Comparison of ENCODE assay signal across 20 mouse cellular contexts in genomic region chr9:108044751-108045492, GRCm38 (mm10). TPM values are rescaled to one million over a fixed set of nuclear protein-coding genes. Genes with fewer than 3 reads are reported as not detected.
DNase-seq lines count a peak whose midpoint lies in the region; ATAC-seq and TF ChIP-seq lines count a peak whose summit lies in the region.
"Had no signal": no experiment of that assay in that cellular context is flagged by ENCODE, and none has a peak within 500 bp of the region (broad histone marks: within the 10 kb centered on the region; RNA-seq: fewer than 3 reads in every experiment).

No protein-coding gene starts in this region.

- DNase-seq in heart, adult 2 months, result peak in 1 of 2 experiments; percentile 15
- DNase-seq in heart, postnatal 4 days, result no peak
- no peak for DNase-seq in liver, embryonic 14.5 days (ENCODE audit: low read depth in 3 of 3, low spot score in 3 of 3)
- DNase-seq in ZHBTc4 (ENCODE audit: low read depth, low spot score), result peak; percentile 46
- DNase-seq in testis, postnatal 14 days (ENCODE audit: low spot score), result no peak
- DNase-seq: adrenal gland, adult 8-10 months; cerebellum, postnatal 25 days; heart, postnatal 36 days; kidney, postnatal 4 days; retina, postnatal 1 day; spleen, adult 18-20 months; thymus, postnatal 4 days had no signal

- peaks cover 3% of the 10 kb centered on the region for H3K4me1 ChIP-seq in heart, adult 2 months (ENCODE audit: control insufficient read depth, insufficient read depth, low read length)
- H3K4me1 ChIP-seq in liver, embryonic 14.5 days (replicated peaks; ENCODE audit: control insufficient read depth in 2 of 2, insufficient read depth in 2 of 2, low read length in 1 of 2), result peaks cover 18 to 25% of the 10 kb centered on the region in 2 experiments
- H3K4me1 ChIP-seq in liver, embryonic 12.5 days, result peaks cover 38% of the 10 kb centered on the region
- H3K4me1 ChIP-seq in E14TG2a.4 (replicated peaks; ENCODE audit: low read depth, low read length), result peaks cover 47% of the 10 kb centered on the region

- no peaks in the 10 kb centered on the region for H3K27me3 ChIP-seq in heart, adult 2 months (ENCODE audit: control insufficient read depth, insufficient read depth, low read length)
- H3K27me3 ChIP-seq in liver, embryonic 14.5 days (ENCODE audit: control insufficient read depth, insufficient read depth, low read length), result no peaks in the 10 kb centered on the region
- H3K27me3 ChIP-seq in liver, embryonic 12.5 days (replicated peaks), result no peaks in the 10 kb centered on the region
- H3K27me3 ChIP-seq in E14TG2a.4 (ENCODE audit: insufficient read depth, low read length), result no peaks in the 10 kb centered on the region
- H3K27me3 ChIP-seq: embryonic facial prominence, embryonic 12.5 days had no signal

- H3K9me3 ChIP-seq in liver, embryonic 14.5 days (ENCODE audit: control insufficient read depth, low read length), result no peaks in the 10 kb centered on the region
- H3K9me3 ChIP-seq in liver, embryonic 12.5 days (replicated peaks), result no peaks in the 10 kb centered on the region
- H3K9me3 ChIP-seq in E14TG2a.4 (ENCODE audit: low read length), result no peaks in the 10 kb centered on the region
- H3K9me3 ChIP-seq: embryonic facial prominence, embryonic 12.5 days; forebrain, embryonic 10.5 days had no signal

- WGBS in heart, adult 2 months, result 96% methylated on average over 8 of the region's 8 CpGs
- 94% methylated on average over 8 of the region's 8 CpGs for WGBS in liver, embryonic 14.5 days (ENCODE audit: insufficient replicate concordance)
- 93% methylated on average over 8 of the region's 8 CpGs for WGBS in liver, embryonic 12.5 days (ENCODE audit: insufficient replicate concordance)

- no peak for ATAC-seq in liver, embryonic 14.5 days (ENCODE audit: insufficient read depth)
- no peak for ATAC-seq in liver, embryonic 12.5 days
- ATAC-seq: inflammation-experienced regulatory T-cells, adult 6 months; midbrain, embryonic 16.5 days had no signal

- H3K9ac ChIP-seq in heart, adult 2 months (ENCODE audit: low read depth, low read length), result no peak overlapping the region
- no peak overlapping the region for H3K9ac ChIP-seq in liver, embryonic 14.5 days (replicated peaks)
- no peak overlapping the region for H3K9ac ChIP-seq in liver, embryonic 12.5 days
- H3K9ac ChIP-seq: embryonic facial prominence, embryonic 12.5 days had no signal

- peak; percentile 29 for TF ChIP-seq CTCF in heart, adult 2 months (IDR thresholded peaks at IDR 0.05)
- peak; percentile 54 for TF ChIP-seq CTCF in liver, embryonic 14.5 days (IDR thresholded peaks at IDR 0.05; ENCODE audit: low read depth)
- peak; percentile 56 for TF ChIP-seq CTCF in E14TG2a.4 (conservative IDR thresholded peaks at IDR 0.05; ENCODE audit: low read length)

- no peak overlapping the region for H3K4me3 ChIP-seq in heart, adult 2 months
- H3K4me3 ChIP-seq in liver, embryonic 14.5 days (ENCODE audit: insufficient read depth in 1 of 2, low read depth in 2 of 2, low read length in 2 of 2), result no peak overlapping the region
- H3K4me3 ChIP-seq in liver, embryonic 12.5 days, result no peak overlapping the region
- no peak overlapping the region for H3K4me3 ChIP-seq in E14TG2a.4 (replicated peaks; ENCODE audit: low read length)
- H3K4me3 ChIP-seq: embryonic facial prominence, embryonic 12.5 days; forebrain, embryonic 10.5 days had no signal

- H3K27ac ChIP-seq in heart, adult 2 months, result no peak overlapping the region
- H3K27ac ChIP-seq in liver, embryonic 14.5 days, result no peak overlapping the region
- no peak overlapping the region for H3K27ac ChIP-seq in liver, embryonic 12.5 days
- H3K27ac ChIP-seq: embryonic facial prominence, embryonic 12.5 days; forebrain, embryonic 10.5 days; macrophage had no signal

- intact Hi-C loops in heart, adult 2 months (cut with DNase I), result no loop called here

- no peak overlapping the region for H3K4me2 ChIP-seq in liver, embryonic 14.5 days (ENCODE audit: low read depth)
- H3K4me2 ChIP-seq in liver, embryonic 12.5 days, result no peak overlapping the region
- H3K4me2 ChIP-seq: embryonic facial prominence, embryonic 12.5 days had no signal

- H3K36me3 ChIP-seq in heart, adult 2 months (ENCODE audit: control insufficient read depth, insufficient read depth, low read length), result no peaks in the 10 kb centered on the region
- H3K36me3 ChIP-seq in liver, embryonic 14.5 days (replicated peaks; ENCODE audit: control insufficient read depth, insufficient read depth, low read depth), result peaks cover 59% of the 10 kb centered on the region
- H3K36me3 ChIP-seq in liver, embryonic 12.5 days, result peaks cover 71% of the 10 kb centered on the region
- peaks cover 67% of the 10 kb centered on the region for H3K36me3 ChIP-seq in E14TG2a.4 (ENCODE audit: insufficient read depth, low read length)

- TF ChIP-seq POLR2A in heart, adult 2 months (IDR thresholded peaks at IDR 0.05; ENCODE audit: insufficient read depth, low read depth, low read length), result no peak

- no peak for TF ChIP-seq EP300 in heart, adult 2 months (IDR thresholded peaks at IDR 0.05; ENCODE audit: insufficient read depth, low read depth, low read length)
- no peak for TF ChIP-seq EP300 in liver, embryonic 14.5 days (IDR thresholded peaks at IDR 0.05; ENCODE audit: low read depth)

- H3K79me2 ChIP-seq in heart, adult 2 months (replicated peaks; ENCODE audit: control insufficient read depth, insufficient read depth, low read length), result no peaks in the 10 kb centered on the region

RNA-seq across cellular contexts. Expression of gene Gmppb, which starts 4.1 kb away (rescaled TPM):
- 10 to 100 TPM; 10.1 to 10.2 TPM for total RNA-seq in heart, adult 2 months (2021)
- 9.6 and 11.2 TPM in 2 replicates for polyA plus RNA-seq in heart, adult 2 months (2012; rRNA removed)
- total RNA-seq in heart, postnatal 4 days (2021), result 10 to 100 TPM; 14.2 to 17.1 TPM
- 6.7 and 12.9 TPM in 2 replicates for polyA plus RNA-seq in liver, embryonic 14.5 days (2012; rRNA removed)
- polyA plus RNA-seq in liver, embryonic 14.5 days (2014; fragmentation: Nextera tagmentation; extraction: Ambion mirVana), result 14.3 and 15.5 TPM in 2 replicates
- polyA plus RNA-seq in liver, embryonic 12.5 days (2016; fragmentation: Nextera tagmentation; extraction: Ambion mirVana), result 22.1 and 22.6 TPM in 2 replicates

RNA-seq across cellular contexts. Expression of gene Amigo3, which starts 8.0 kb away (rescaled TPM):
- total RNA-seq in heart, adult 2 months (2021), result 1 to 10 TPM; 1.5 to 2.0 TPM
- polyA plus RNA-seq in heart, adult 2 months (2012; rRNA removed), result 3.1 and 5.1 TPM in 2 replicates
- 1 to 10 TPM; 2.3 to 2.6 TPM for total RNA-seq in heart, postnatal 4 days (2021)
- polyA plus RNA-seq in liver, embryonic 14.5 days (2012; rRNA removed), result 0.51 and 0.75 TPM in 2 replicates
- 0.89 and 1.4 TPM in 2 replicates for polyA plus RNA-seq in liver, embryonic 14.5 days (2014; fragmentation: Nextera tagmentation; extraction: Ambion mirVana)
- polyA plus RNA-seq in liver, embryonic 12.5 days (2016; fragmentation: Nextera tagmentation; extraction: Ambion mirVana), result 2.2 and 2.5 TPM in 2 replicates

RNA-seq across cellular contexts. Expression of gene Mst1, which starts 35.3 kb away (rescaled TPM):
- not detected for total RNA-seq in heart, adult 2 months (2021)
- 0.59 TPM in 1 of 2 replicates, not detected in the other for polyA plus RNA-seq in heart, adult 2 months (2012; rRNA removed)
- not detected for total RNA-seq in heart, postnatal 4 days (2021)
- polyA plus RNA-seq in liver, embryonic 14.5 days (2012; rRNA removed), result 21.0 and 21.3 TPM in 2 replicates
- polyA plus RNA-seq in liver, embryonic 14.5 days (2014; fragmentation: Nextera tagmentation; extraction: Ambion mirVana), result 24.1 and 29.7 TPM in 2 replicates
- 14.5 and 15.7 TPM in 2 replicates for polyA plus RNA-seq in liver, embryonic 12.5 days (2016; fragmentation: Nextera tagmentation; extraction: Ambion mirVana)
- total RNA-seq: heart, postnatal 36 days; left cerebral cortex, adult 8-10 months had no signal
- polyA plus RNA-seq: midbrain, embryonic 16.5 days had no signal

RNA-seq across cellular contexts. Expression of gene Rnf123, which starts 38.2 kb away (rescaled TPM):
- total RNA-seq in heart, adult 2 months (2021), result 10 to 100 TPM; 79.3 to 86.7 TPM
- 114 and 126 TPM in 2 replicates for polyA plus RNA-seq in heart, adult 2 months (2012; rRNA removed)
- total RNA-seq in heart, postnatal 4 days (2021), result 10 to 100 TPM; 62.6 to 63.4 TPM
- 139 and 146 TPM in 2 replicates for polyA plus RNA-seq in liver, embryonic 14.5 days (2012; rRNA removed)
- 88.2 and 102 TPM in 2 replicates for polyA plus RNA-seq in liver, embryonic 14.5 days (2014; fragmentation: Nextera tagmentation; extraction: Ambion mirVana)
- 96.6 and 101 TPM in 2 replicates for polyA plus RNA-seq in liver, embryonic 12.5 days (2016; fragmentation: Nextera tagmentation; extraction: Ambion mirVana)

RNA-seq across cellular contexts. Expression of gene Ip6k1, which starts 42.6 kb away (rescaled TPM):
- 10 to 100 TPM; 30.9 to 39.8 TPM for total RNA-seq in heart, adult 2 months (2021)
- 46.0 and 62.1 TPM in 2 replicates for polyA plus RNA-seq in heart, adult 2 months (2012; rRNA removed)
- 10 to 100 TPM; 48.3 to 55.4 TPM for total RNA-seq in heart, postnatal 4 days (2021)
- polyA plus RNA-seq in liver, embryonic 14.5 days (2012; rRNA removed), result 24.9 and 30.9 TPM in 2 replicates
- polyA plus RNA-seq in liver, embryonic 14.5 days (2014; fragmentation: Nextera tagmentation; extraction: Ambion mirVana), result 13.3 and 14.7 TPM in 2 replicates
- 43.7 and 47.7 TPM in 2 replicates for polyA plus RNA-seq in liver, embryonic 12.5 days (2016; fragmentation: Nextera tagmentation; extraction: Ambion mirVana)
